Mouse (Mus musculus): Measurements from ENCODE around the gene Chst4.

DNA sequence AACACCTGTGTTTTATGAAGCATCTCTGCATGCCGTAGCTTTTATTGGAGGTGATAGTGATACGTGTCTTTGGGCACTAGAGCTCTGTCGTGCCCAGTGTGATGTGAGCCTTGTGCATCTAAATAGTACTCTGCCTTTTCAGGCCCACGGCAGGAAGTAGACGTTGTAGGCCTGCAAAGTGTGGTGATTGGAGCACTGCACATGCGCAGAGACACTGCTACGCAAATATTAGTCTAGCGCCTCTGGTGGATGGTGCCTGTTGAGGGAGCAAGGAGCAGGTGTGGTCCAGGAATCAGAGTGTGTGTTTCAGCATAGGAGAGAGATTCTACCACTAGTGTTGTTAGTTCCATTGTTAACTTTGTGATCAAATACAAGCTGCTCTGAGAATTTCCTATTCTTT is 50.4 kb downstream of the Chst4 start:
- TF ChIP-seq CTCF (IDR thresholded peaks at IDR 0.05; ENCODE audit: low read depth, low read length) (no peak), POLR2AphosphoS5 (IDR thresholded peaks at IDR 0.05; ENCODE audit: insufficient replicate concordance, low read depth, low read length) (no peak), GATA1 (IDR thresholded peaks at IDR 0.05; ENCODE audit: borderline replicate concordance, low read length) (no peak), TAL1 (conservative IDR thresholded peaks at IDR 0.05; ENCODE audit: low read depth, low read length) (no peak)
